Mouse (Mus musculus) hindbrain, embryonic 16.5 days (tissue): ENCODE measurements around the gene Gm45140. TPM values are rescaled to one million over a fixed set of nuclear protein-coding genes. Genes with fewer than 3 reads are reported as not detected.
A peak's percentile ranks its signal among the peaks of the same experiment; 100 is the strongest.

Source experiments
- ATAC-seq: fragments of 200-750 bp; cut with Nextera tagmentation; 2 replicates; pipeline ENCODE4 v1.8.0; 2017; ENCODE audit warnings: moderate TSS enrichment, moderate library complexity
- H3K27ac ChIP-seq: fragments of 300-500 bp; sonication (generic); 2 replicates; pipeline ENCODE4 v1.5.1; 2014; ENCODE audit warnings: low read depth, mild to moderate bottlenecking, control low read depth, low read length, moderate library complexity
- H3K27me3 ChIP-seq: fragments of 300-500 bp; sonication (generic); replicated peaks from 2 replicates; pipeline ENCODE4 v1.6.1; 2014; ENCODE audit warnings: low read length; ENCODE audit not compliant: control insufficient read depth, insufficient read depth
- H3K36me3 ChIP-seq: fragments of 300-500 bp; sonication (generic); 2 replicates; pipeline ENCODE4 v1.6.1; 2014; ENCODE audit warnings: mild to moderate bottlenecking, low read length, moderate library complexity, mixed read lengths; ENCODE audit not compliant: control insufficient read depth, insufficient read depth
- H3K4me1 ChIP-seq: fragments of 300-500 bp; sonication (generic); 2 replicates; pipeline ENCODE4 v1.6.1; 2014; ENCODE audit warnings: low read depth, low read length; ENCODE audit not compliant: control insufficient read depth, insufficient read depth
- H3K4me2 ChIP-seq: fragments of 300-500 bp; sonication (generic); 2 replicates; pipeline ENCODE4 v1.6.1; 2014; ENCODE audit warnings: mild to moderate bottlenecking, low read length, control low read depth, moderate library complexity
- H3K4me3 ChIP-seq: fragments of 300-500 bp; sonication (generic); 2 replicates; pipeline ENCODE4 v1.5.1; 2014; ENCODE audit warnings: mild to moderate bottlenecking, low read length, control low read depth, moderate library complexity
- H3K9ac ChIP-seq: fragments of 300-500 bp; sonication (generic); 2 replicates; pipeline ENCODE4 v1.6.1; 2014; ENCODE audit warnings: low read depth, mild to moderate bottlenecking, control low read depth, low read length, moderate library complexity
- H3K9me3 ChIP-seq: fragments of 300-500 bp; sonication (generic); 2 replicates; pipeline ENCODE4 v1.6.1; 2014; ENCODE audit warnings: mild to moderate bottlenecking, low read length, moderate library complexity; ENCODE audit not compliant: control insufficient read depth
- WGBS: fragments of 180-500 bp; shearing (Covaris S2); extraction: QIAGEN DNeasy Blood & Tissue Kit; methylation state at CpG from one replicate; pipeline ENCODE4 v1.1.7; 2014; 5-methylcytosine and 5-hydroxymethylcytosine counted together
- polyA plus RNA-seq: library from polyadenylated mRNA; unstranded; fragments of >200 nt; fragmentation: Nextera tagmentation; extraction: Ambion mirVana; gene quantifications from 2 replicates; pipeline ENCODE4 v1.2.1, GENCODE M21; 2015

Gm45140 gene
- polyA plus RNA-seq, 1 experiment from 2014 or later, result 2.9 TPM

DNA sequence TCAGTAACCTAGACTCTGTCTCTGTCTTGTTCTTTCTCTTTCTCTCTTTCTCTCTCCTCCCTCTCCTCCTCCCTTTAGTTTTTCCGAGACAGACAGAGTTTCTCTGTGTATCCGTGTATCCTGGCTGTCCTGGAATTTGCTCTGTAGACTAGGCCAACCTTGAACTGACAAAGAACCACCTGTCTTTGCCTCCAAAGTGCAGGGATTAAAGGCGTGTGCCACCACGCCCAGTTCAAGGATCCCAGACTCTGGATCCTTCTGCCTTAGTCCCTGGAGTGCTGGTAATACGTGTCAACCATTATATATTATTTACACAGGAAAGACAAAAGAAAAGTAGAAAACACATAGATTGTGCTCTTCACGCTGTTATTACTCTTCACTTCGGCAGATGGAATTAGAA is 35.6 kb upstream of the Gm45140 start:
- ATAC-seq, result no peak
- H3K27me3 ChIP-seq, result no peaks in the 10 kb centered on the region; the same call in 1 of the 2 replicates
- H3K27ac ChIP-seq, result no peak overlapping the region
- no peaks in the 10 kb centered on the region for H3K4me1 ChIP-seq
- H3K4me3 ChIP-seq, result no peak overlapping the region
- no peaks in the 10 kb centered on the region for H3K36me3 ChIP-seq
- no peak overlapping the region for H3K4me2 ChIP-seq
- no peak overlapping the region for H3K9ac ChIP-seq
- H3K9me3 ChIP-seq, result no peaks in the 10 kb centered on the region
- 88% methylated on average over 7 of the region's 7 CpGs for WGBS

DNA sequence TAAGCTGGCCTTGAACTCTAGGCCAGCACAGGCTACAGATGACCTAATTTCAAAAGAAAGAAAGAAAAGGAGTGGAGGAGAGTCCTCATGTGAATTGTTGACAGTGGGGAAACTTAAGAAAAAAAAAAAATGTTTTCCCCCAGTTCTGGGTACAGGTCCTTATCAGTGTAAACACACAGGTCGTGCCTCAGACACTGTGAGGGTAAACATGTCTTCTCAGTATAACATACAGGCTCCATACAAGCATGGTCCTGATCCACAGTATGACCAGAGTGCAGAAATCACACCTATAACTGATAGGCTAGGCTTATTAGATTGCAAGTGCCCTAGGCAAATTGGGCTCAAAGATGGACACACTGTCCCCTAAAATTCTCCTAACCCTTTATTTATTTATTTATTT is 34.8 kb upstream of the Gm45140 start:
- Histone ChIP-seq H3K9ac (no peak overlapping the region), H3K27ac (no peak overlapping the region), H3K4me1 (no peaks in the 10 kb centered on the region), H3K4me3 (no peak overlapping the region), H3K9me3 (no peaks in the 10 kb centered on the region), H3K27me3 (no peaks in the 10 kb centered on the region; the same call in 1 of the 2 replicates), H3K36me3 (no peaks in the 10 kb centered on the region), H3K4me2 (no peak overlapping the region)
- 67% methylated on average over 1 of the region's 1 CpGs for WGBS
- no peak for ATAC-seq

DNA sequence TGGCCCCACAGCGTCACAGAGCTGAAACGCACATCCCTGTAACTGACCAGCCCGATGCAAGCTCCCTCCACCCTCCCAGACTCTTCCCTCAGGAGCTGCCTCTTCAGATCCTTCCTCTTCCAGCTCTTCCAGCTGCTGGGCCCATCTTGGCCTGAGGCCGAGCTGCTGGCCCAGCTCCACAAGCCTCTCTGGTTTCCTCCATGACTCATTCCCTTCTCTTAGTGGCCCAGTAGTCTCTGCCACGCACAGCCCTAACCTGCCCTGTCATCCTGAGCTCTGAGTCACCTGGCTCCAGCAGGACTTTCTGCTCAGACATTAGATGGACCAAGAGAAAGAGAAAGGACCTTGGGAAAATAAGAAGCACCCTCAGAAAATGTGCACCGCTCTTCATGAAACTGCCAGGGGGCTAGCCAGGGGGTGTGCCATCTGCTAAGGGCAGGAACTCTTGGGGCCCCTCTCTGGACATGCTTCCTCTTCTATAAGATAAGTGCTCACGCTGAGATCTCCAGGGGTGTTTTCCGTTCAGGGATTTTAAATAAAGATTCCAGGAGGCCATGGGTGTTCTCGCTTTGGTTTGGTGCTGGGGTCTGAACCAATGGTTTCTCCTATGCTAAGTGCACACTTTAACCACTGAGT is 33.4 kb upstream of the Gm45140 start:
- Histone ChIP-seq H3K4me1 (no peaks in the 10 kb centered on the region), H3K9me3 (no peaks in the 10 kb centered on the region), H3K4me2 (no peak overlapping the region), H3K36me3 (no peaks in the 10 kb centered on the region), H3K9ac (no peak overlapping the region), H3K4me3 (no peak overlapping the region), H3K27ac (no peak overlapping the region), H3K27me3 (no peaks in the 10 kb centered on the region; the same call in 1 of the 2 replicates)
- WGBS, result 71% methylated on average over 9 of the region's 9 CpGs
- ATAC-seq, result no peak

DNA sequence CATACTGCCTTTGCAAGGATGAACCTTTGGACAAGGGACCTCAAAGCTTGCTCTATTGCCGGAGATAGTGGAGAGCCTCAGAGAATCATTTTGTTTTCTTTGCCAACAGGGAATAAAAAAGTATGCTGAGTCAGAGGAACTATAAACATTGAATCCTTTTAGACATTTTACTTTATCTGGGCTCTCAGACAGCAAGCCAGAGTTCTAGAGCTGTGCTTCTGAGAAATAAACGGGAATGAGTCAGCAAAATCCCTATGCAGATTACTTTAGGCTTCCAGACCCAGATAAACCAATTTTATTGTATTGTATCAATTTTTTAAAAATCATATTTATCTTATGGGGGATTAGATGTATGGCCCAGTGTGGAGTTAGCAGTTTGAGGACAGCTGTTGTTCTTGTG is 31.7 kb upstream of the Gm45140 start:
- no peak for ATAC-seq
- WGBS, result 90% methylated on average over 2 of the region's 2 CpGs

DNA sequence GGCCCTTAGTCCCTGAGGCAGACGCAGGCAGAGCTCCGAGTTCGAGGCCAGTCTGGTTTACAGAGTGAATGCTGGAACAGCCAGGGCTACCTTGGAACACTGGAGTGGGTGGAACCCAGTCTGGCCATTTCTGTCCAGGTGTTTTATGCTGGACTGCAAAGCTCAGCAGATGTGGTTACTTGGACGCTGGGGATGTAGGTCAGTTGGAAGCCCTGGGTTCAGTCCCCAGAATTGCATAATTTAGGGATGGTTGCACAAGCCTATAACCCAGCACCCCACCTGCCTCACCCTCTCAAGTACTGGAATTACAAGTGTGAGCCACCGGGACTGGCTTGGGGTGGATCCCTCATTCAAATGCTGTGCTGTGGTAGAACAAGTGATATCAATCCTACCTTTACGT is 30.6 kb upstream of the Gm45140 start:
- Histone ChIP-seq H3K36me3 (no peaks in the 10 kb centered on the region), H3K4me2 (no peak overlapping the region), H3K4me3 (no peak overlapping the region), H3K9ac (no peak overlapping the region), H3K9me3 (no peaks in the 10 kb centered on the region), H3K27ac (no peak overlapping the region), H3K4me1 (no peaks in the 10 kb centered on the region), H3K27me3 (no peaks in the 10 kb centered on the region; the same call in 1 of the 2 replicates)
- ATAC-seq, result no peak
- 93% methylated on average over 6 of the region's 6 CpGs for WGBS

More for the DNA sequence above, 31.7 kb upstream of the Gm45140 start:
- Histone ChIP-seq H3K27ac (no peak overlapping the region), H3K4me3 (no peak overlapping the region), H3K36me3 (no peaks in the 10 kb centered on the region), H3K9me3 (no peaks in the 10 kb centered on the region), H3K4me1 (no peaks in the 10 kb centered on the region), H3K4me2 (no peak overlapping the region), H3K27me3 (no peaks in the 10 kb centered on the region; the same call in 1 of the 2 replicates), H3K9ac (no peak overlapping the region)

DNA sequence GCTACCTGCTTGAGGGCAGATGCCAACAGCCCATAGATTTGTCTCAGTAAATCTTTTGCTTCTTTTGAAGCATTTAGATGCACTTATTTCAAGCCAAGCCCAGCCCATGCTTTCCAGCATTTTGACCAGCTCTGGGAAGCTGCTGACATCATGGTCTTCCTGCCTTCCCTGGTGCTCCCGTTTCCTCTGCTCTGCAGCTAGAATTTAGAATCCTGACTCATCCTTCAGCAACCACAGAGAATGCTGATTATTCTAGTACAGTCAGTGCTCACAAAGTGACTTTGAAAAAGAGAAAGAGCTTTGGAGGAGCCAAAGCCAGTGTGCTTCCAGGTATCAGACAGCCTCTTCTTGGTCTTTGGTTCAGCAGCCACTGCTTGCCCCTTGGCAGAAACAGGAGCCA is 21.5 kb upstream of the Gm45140 start:
- 66% methylated on average over 1 of the region's 1 CpGs for WGBS
- Histone ChIP-seq H3K9me3 (no peaks in the 10 kb centered on the region), H3K4me3 (no peak overlapping the region), H3K4me1 (no peaks in the 10 kb centered on the region), H3K4me2 (no peak overlapping the region), H3K27me3 (no peaks in the 10 kb centered on the region), H3K36me3 (no peaks in the 10 kb centered on the region), H3K27ac (no peak overlapping the region), H3K9ac (no peak overlapping the region)
- no peak for ATAC-seq

DNA sequence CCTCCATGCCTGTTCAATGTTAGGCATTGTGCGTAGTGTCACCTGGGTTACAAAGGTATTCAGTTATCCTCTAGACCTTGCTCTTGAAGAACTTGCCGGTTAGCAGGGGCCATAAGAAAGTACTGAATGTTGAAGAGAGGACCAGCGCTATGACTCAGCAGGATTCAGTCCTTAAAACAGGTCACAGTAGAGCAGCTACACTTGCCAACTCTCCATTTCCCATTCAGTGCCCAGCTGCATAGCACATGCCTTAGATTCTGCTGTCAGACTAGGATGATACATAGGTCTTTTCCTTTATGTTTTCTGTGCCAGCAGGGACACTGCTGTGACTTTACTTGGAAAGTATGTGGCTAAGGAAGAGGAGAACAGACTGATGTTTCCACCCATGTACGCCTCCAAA is 17.9 kb upstream of the Gm45140 start:
- WGBS, result 87% methylated on average over 4 of the region's 4 CpGs
- Histone ChIP-seq H3K36me3 (no peaks in the 10 kb centered on the region), H3K27me3 (no peaks in the 10 kb centered on the region), H3K9me3 (no peaks in the 10 kb centered on the region), H3K9ac (no peak overlapping the region), H3K4me3 (no peak overlapping the region), H3K4me1 (peaks cover 11% of the 10 kb centered on the region), H3K27ac (no peak overlapping the region), H3K4me2 (no peak overlapping the region)
- no peak for ATAC-seq

DNA sequence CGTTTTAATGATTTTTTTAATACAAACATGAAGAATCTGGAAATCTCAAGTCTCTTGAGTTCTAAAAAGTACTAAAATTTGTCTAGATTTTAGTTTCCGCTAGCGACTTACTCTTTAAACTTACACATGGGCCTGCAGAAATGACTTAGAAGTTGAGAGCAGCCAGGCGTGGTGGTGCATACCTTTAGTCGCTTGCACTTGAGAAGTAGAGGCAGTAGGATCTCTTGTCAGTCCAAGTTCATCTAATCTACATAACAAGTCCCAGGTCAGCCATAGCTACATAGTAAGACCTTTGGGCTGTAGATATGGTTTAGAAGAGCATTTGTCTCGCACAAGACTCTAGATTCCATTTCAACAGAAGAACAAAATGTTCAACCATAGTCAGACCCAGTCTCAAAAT is 16.3 kb upstream of the Gm45140 start:
- Histone ChIP-seq H3K27me3 (no peaks in the 10 kb centered on the region), H3K27ac (no peak overlapping the region), H3K36me3 (no peaks in the 10 kb centered on the region), H3K4me3 (no peak overlapping the region), H3K4me1 (peaks cover 24% of the 10 kb centered on the region), H3K4me2 (no peak overlapping the region; the same call in 1 of the 2 replicates), H3K9ac (no peak overlapping the region), H3K9me3 (no peaks in the 10 kb centered on the region)
- WGBS, result 89% methylated on average over 6 of the region's 6 CpGs
- ATAC-seq, result no peak

DNA sequence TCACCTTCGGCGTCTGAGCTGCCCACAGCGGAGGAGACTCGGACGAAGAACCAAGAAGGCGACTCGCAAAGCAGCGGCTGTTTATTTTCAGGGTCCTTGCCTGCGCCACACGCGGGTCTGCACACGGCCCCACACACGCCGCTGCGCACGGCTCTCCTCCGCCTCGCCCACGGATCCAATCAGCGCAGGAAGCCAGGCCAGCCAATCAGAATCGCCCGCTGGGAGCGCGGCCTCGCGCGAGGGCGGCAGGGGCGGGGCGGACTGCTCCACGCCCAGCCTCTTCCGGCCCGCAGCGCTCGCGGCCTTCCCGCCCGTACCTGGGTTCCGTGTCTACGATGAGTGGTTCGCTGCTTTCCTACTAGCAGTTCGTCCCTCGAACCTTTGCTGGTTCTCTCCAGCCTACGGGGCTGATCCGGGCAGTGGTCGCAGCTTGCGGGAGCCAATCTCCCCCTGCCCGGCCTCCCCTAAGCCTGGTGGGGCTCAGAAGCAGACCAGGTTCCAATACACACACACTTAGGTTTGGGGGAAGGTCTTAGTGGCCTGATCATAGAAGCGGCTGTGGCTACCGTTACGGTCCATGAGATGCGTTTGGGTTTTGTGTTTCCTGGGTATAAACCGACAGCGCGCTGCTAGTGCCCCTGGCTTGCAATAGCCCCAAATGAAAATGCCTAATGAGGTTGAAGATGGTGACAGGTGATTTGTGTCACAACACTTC is 15.5 kb upstream of the Gm45140 start, which contains the start of gene Cnbp:
Gene Cnbp (minus strand): TSS at position 207 of the 715 bp plus-strand sequence.
- under 1% methylated on average over 55 of the region's 55 CpGs for WGBS
- Histone ChIP-seq H3K27ac (peak within 1 kb of the TSS; percentile 85), H3K27me3 (no peaks in the 10 kb centered on the region), H3K36me3 (no peaks in the 10 kb centered on the region), H3K4me2 (peak within 1 kb of the TSS; percentile 93), H3K9ac (peak within 1 kb of the TSS; percentile 98), H3K4me1 (peaks cover 26% of the 10 kb centered on the region), H3K4me3 (peak within 1 kb of the TSS; percentile 65), H3K9me3 (no peaks in the 10 kb centered on the region)
- ATAC-seq, result peak; percentile 99
